Mouse (Mus musculus): ENCODE results near the gene Dctd. TPM values are rescaled to one million over a fixed set of nuclear protein-coding genes. Genes with fewer than 3 reads are reported as not detected.

The Dctd gene
- polyA plus RNA-seq, 1 experiment, result 1.6 TPM

- Histone ChIP-seq H3K4me3 (ENCODE audit: low read depth, low read length) (no peak overlapping the region), H3K4me1 (ENCODE audit: control insufficient read depth, insufficient read depth, insufficient read length, low read length) (no peaks in the 10 kb centered on the region), H3K27ac (ENCODE audit: insufficient read depth, low read depth, low read length) (no peak overlapping the region), H3K36me3 (ENCODE audit: control insufficient read depth, insufficient read depth, low read length) (no peaks in the 10 kb centered on the region), H3K27me3 (ENCODE audit: control insufficient read depth, insufficient read depth, low read length) (no peaks in the 10 kb centered on the region)
- TF ChIP-seq CTCF (IDR thresholded peaks at IDR 0.05; ENCODE audit: extremely low read depth, insufficient read length, insufficient replicate concordance, low read depth, low read length), result no peak
- TF ChIP-seq POLR2A (IDR thresholded peaks at IDR 0.05; ENCODE audit: low read depth, low read length), result no peak
- WGBS, result 89% methylated on average over 9 of the region's 9 CpGs
Observed at GRCm38 (mm10) chr8:48199171-48199570, 100.3 kb downstream of the Dctd start.

- H3K27ac ChIP-seq (ENCODE audit: insufficient read depth, low read depth, low read length), result no peak overlapping the region
- H3K36me3 ChIP-seq (ENCODE audit: control insufficient read depth, insufficient read depth, low read length), result no peaks in the 10 kb centered on the region
- H3K4me3 ChIP-seq (ENCODE audit: low read depth, low read length), result no peak overlapping the region
- no peaks in the 10 kb centered on the region for H3K4me1 ChIP-seq (ENCODE audit: control insufficient read depth, insufficient read depth, insufficient read length, low read length)
- H3K27me3 ChIP-seq (ENCODE audit: control insufficient read depth, insufficient read depth, low read length), result no peaks in the 10 kb centered on the region
- TF ChIP-seq POLR2A (IDR thresholded peaks at IDR 0.05; ENCODE audit: low read depth, low read length) (no peak), CTCF (IDR thresholded peaks at IDR 0.05; ENCODE audit: extremely low read depth, insufficient read length, insufficient replicate concordance, low read depth, low read length) (no peak)
- WGBS, result 61% methylated on average over 3 of the region's 3 CpGs
Observed at GRCm38 (mm10) chr8:48202632-48203031, 103.7 kb downstream of the Dctd start.

Other genes with a start within 250 kb of the Dctd start
- 1.4 and 1.9 TPM in 2 replicates for gene Wwc2, start 108.2 kb upstream of the Dctd start, polyA plus RNA-seq (2012; rRNA removed)